Mouse (Mus musculus) kidney, postnatal 10 days (tissue): Measurements from ENCODE around the gene Tprkb.
A peak's percentile ranks its signal among the peaks of the same experiment; 100 is the strongest.
"Not testable (repeated sequence)": the region's sequence is repeated elsewhere in the genome, so short reads cannot be mapped to it uniquely, and the experiment has no call there.

ENCODE experiments used
- DNase-seq: peaks from one replicate; pipeline ENCODE4 v3.0.0; 2021; ENCODE audit warnings: mixed read lengths

The Tprkb gene

GRCm38 (mm10) chr6:85911587-85911986, at the start of gene Tprkb:
Gene Tprkb, plus strand, starts transcription at chr6:85911865.
- peak; percentile 56 for DNase-seq

GRCm38 (mm10) chr6:85862565-85862964, 49.1 kb upstream of the Tprkb start:
- DNase-seq: peak; percentile 4

- no peak for DNase-seq
Measured at GRCm38 (mm10) chr6:85863136-85863535, 48.5 kb upstream of the Tprkb start.

GRCm38 (mm10) chr6:85863840-85864239, 47.8 kb upstream of the Tprkb start:
- DNase-seq: no peak

- DNase-seq: not testable (repeated sequence)
Measured at GRCm38 (mm10) chr6:85864900-85865639, 46.6 kb upstream of the Tprkb start.

GRCm38 (mm10) chr6:85866166-85866565, 45.5 kb upstream of the Tprkb start:
- DNase-seq: not testable (repeated sequence)

GRCm38 (mm10) chr6:85866995-85867394, 44.7 kb upstream of the Tprkb start:
- DNase-seq: not testable (repeated sequence)

- DNase-seq: peak; percentile 39
Measured at GRCm38 (mm10) chr6:85867726-85868690, 43.7 kb upstream of the Tprkb start.

GRCm38 (mm10) chr6:85869006-85869405, 42.7 kb upstream of the Tprkb start, which contains the start of gene Nat8f2:
Gene Nat8f2, minus strand, starts transcription at chr6:85869158.
- DNase-seq: not testable (repeated sequence)

GRCm38 (mm10) chr6:85883246-85883645, 28.4 kb upstream of the Tprkb start:
- not testable (repeated sequence) for DNase-seq

- DNase-seq: no peak
Measured at GRCm38 (mm10) chr6:85884311-85884710, 27.4 kb upstream of the Tprkb start.

GRCm38 (mm10) chr6:85888961-85889360, 22.7 kb upstream of the Tprkb start:
- no peak for DNase-seq

- DNase-seq: peak; percentile 47
Measured at GRCm38 (mm10) chr6:85895061-85895648, 16.5 kb upstream of the Tprkb start.

GRCm38 (mm10) chr6:85898596-85899475, 12.8 kb upstream of the Tprkb start:
- not testable (repeated sequence) for DNase-seq

GRCm38 (mm10) chr6:85902303-85902702, 9.4 kb upstream of the Tprkb start:
- no peak for DNase-seq

- DNase-seq: peak; percentile 86
Measured at GRCm38 (mm10) chr6:85904642-85905061, 7.0 kb upstream of the Tprkb start, which contains the start of gene Nat8f4. Gene Nat8f4, minus strand, starts transcription at chr6:85904884.

- DNase-seq: peak; percentile 47
Measured at GRCm38 (mm10) chr6:85906911-85907351, 4.7 kb upstream of the Tprkb start.

GRCm38 (mm10) chr6:85908341-85908740, 3.3 kb upstream of the Tprkb start:
- DNase-seq: peak; percentile 35

GRCm38 (mm10) chr6:85909704-85910103, 2.0 kb upstream of the Tprkb start:
- DNase-seq: no peak

- peak; percentile 40 for DNase-seq
Measured at GRCm38 (mm10) chr6:85915141-85915538, 3.5 kb downstream of the Tprkb start.
